Comparison of ENCODE assay signal across 10 mouse cellular contexts in the genomic region with DNA sequence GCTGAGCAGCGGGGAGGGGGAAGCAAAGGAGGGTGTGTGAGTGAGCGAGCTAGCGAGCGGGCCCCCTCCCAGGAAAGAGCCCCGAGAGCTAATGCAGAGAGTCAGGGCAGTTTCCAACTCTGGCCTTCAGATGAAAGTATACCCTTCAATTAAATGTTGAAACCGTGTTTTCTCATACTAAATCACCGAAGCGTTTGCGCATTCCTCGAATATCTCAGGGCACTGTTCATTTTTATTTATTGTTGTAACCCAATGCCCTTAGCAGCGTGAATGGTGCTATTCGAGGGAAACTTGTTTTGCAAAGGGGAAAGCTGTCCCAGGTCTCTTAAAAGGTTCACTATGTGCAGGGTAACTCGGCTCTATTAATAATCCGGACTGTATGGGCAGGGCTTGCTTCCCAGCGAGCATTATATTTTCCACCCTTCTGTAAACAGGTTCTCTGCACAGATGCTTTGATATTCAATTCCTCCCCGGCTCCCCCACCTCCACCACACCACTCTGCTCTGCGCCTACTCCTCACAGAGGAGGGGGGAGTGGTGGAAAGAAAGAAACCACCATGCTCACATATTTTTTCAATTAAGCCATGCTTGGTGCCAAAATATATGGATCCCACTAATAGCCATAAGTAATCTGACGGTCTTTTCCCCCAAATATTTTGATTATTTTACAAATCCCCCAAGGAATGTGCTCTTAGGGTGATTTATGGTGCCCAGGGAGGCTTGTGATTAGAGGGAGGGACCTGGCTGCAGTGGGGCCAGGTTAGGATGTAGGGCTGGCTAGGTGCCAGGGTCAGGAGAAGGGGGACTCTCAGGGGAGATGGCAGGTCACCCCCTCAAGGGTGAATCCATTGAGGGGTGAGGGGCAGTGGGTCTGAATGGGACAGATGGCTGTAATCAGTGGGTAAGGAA. TPM values are rescaled to one million over a fixed set of nuclear protein-coding genes. Genes with fewer than 3 reads are reported as not detected.
A peak's percentile ranks its signal among the peaks of the same experiment; 100 is the strongest.
DNase-seq lines count a peak whose midpoint lies in the region; ATAC-seq and TF ChIP-seq lines count a peak whose summit lies in the region.
"Had no signal": no experiment of that assay in that cellular context is flagged by ENCODE, and none has a peak within 500 bp of the region (broad histone marks: within the 10 kb centered on the region; RNA-seq: fewer than 3 reads in every experiment).

No protein-coding gene starts in this region.

- peaks cover 100% of the 10 kb centered on the region for H3K4me1 ChIP-seq in embryonic facial prominence, embryonic 13.5 days
- peaks cover 69% of the 10 kb centered on the region for H3K4me1 ChIP-seq in intestine, embryonic 14.5 days (replicated peaks; ENCODE audit: control insufficient read depth, insufficient read depth, low read length)
- H3K4me1 ChIP-seq in neural tube, embryonic 12.5 days = peaks cover 32% of the 10 kb centered on the region

- no peak overlapping the region for H3K4me3 ChIP-seq in layer of hippocampus, adult 2 months
- peak overlapping the region; percentile 6; the same call in 1 of the 2 replicates for H3K4me3 ChIP-seq in embryonic facial prominence, embryonic 13.5 days
- no peak overlapping the region for H3K4me3 ChIP-seq in intestine, embryonic 14.5 days (ENCODE audit: low read depth, low read length)
- H3K4me3 ChIP-seq in neural tube, embryonic 12.5 days = no peak overlapping the region

- DNase-seq in layer of hippocampus, adult 2 months (ENCODE audit: low spot score in 2 of 2) = no peak
- no peak for DNase-seq in layer of hippocampus, postnatal 14 days (ENCODE audit: low spot score in 2 of 2)
- no peak for DNase-seq in intestine, embryonic 14.5 days (ENCODE audit: low spot score)
- DNase-seq in frontal cortex, postnatal 10 days (ENCODE audit: low spot score in 2 of 2) = no peak
- DNase-seq: layer of hippocampus, adult 9-11 months had no signal

- no peaks in the 10 kb centered on the region for H3K27me3 ChIP-seq in embryonic facial prominence, embryonic 13.5 days
- H3K27me3 ChIP-seq in intestine, embryonic 14.5 days (replicated peaks; ENCODE audit: control insufficient read depth, insufficient read depth, low read length) = no peaks in the 10 kb centered on the region
- no peaks in the 10 kb centered on the region for H3K27me3 ChIP-seq in neural tube, embryonic 12.5 days (replicated peaks)

- peak overlapping the region; percentile 49 for H3K4me2 ChIP-seq in embryonic facial prominence, embryonic 13.5 days
- peak overlapping the region; percentile 36 for H3K4me2 ChIP-seq in intestine, embryonic 14.5 days (ENCODE audit: low read length)
- H3K4me2 ChIP-seq in neural tube, embryonic 12.5 days (replicated peaks) = peak overlapping the region; percentile 30

- H3K27ac ChIP-seq in layer of hippocampus, adult 2 months = peak overlapping the region; percentile 1; the same call in 1 of the 2 replicates
- H3K27ac ChIP-seq in embryonic facial prominence, embryonic 13.5 days = peak overlapping the region; percentile 93
- H3K27ac ChIP-seq in intestine, embryonic 14.5 days (ENCODE audit: low read depth) = peak overlapping the region; percentile 47; the same call in 1 of the 2 replicates
- H3K27ac ChIP-seq in neural tube, embryonic 12.5 days = no peak overlapping the region

- no peak for TF ChIP-seq CTCF in layer of hippocampus, adult 2 months (conservative IDR thresholded peaks at IDR 0.05)

- WGBS in embryonic facial prominence, embryonic 13.5 days = 2% methylated on average over 18 of the region's 18 CpGs
- WGBS in intestine, embryonic 14.5 days = 10% methylated on average over 18 of the region's 18 CpGs
- 4% methylated on average over 18 of the region's 18 CpGs for WGBS in neural tube, embryonic 12.5 days

- peak; percentile 82 for ATAC-seq in embryonic facial prominence, embryonic 13.5 days (ENCODE audit: insufficient number of reproducible peaks, insufficient read depth, low FRiP score, low TSS enrichment, low read depth)
- peak; percentile 58 for ATAC-seq in intestine, embryonic 14.5 days (replicated peaks; ENCODE audit: low FRiP score, low TSS enrichment, low read depth)
- ATAC-seq in neural tube, embryonic 12.5 days (ENCODE audit: low FRiP score, low read depth) = no peak
- ATAC-seq in erythroid progenitor cell, adult 5-6 weeks (replicated peaks; ENCODE audit: low FRiP score, poor library complexity, severe bottlenecking) = no peak
- ATAC-seq in inflammation-experienced regulatory T-cells, adult 6 months = no peak

- peak overlapping the region; percentile 37; the same call in 1 of the 2 replicates for H3K9ac ChIP-seq in embryonic facial prominence, embryonic 13.5 days
- no peak overlapping the region for H3K9ac ChIP-seq in intestine, embryonic 14.5 days (ENCODE audit: low read length)
- H3K9ac ChIP-seq in neural tube, embryonic 12.5 days = no peak overlapping the region

- no peaks in the 10 kb centered on the region for H3K9me3 ChIP-seq in embryonic facial prominence, embryonic 13.5 days
- H3K9me3 ChIP-seq in intestine, embryonic 14.5 days (ENCODE audit: control insufficient read depth, low read length) = no peaks in the 10 kb centered on the region
- no peaks in the 10 kb centered on the region for H3K9me3 ChIP-seq in neural tube, embryonic 12.5 days
- H3K9me3 ChIP-seq: G1E had no signal

- peaks cover 14% of the 10 kb centered on the region for H3K36me3 ChIP-seq in embryonic facial prominence, embryonic 13.5 days
- H3K36me3 ChIP-seq in intestine, embryonic 14.5 days (ENCODE audit: control insufficient read depth, insufficient read depth, low read length) = peaks cover 3% of the 10 kb centered on the region; the same call in 1 of the 2 replicates
- H3K36me3 ChIP-seq in neural tube, embryonic 12.5 days = no peaks in the 10 kb centered on the region
- H3K36me3 ChIP-seq: G1E had no signal

RNA-seq across cellular contexts. Expression of a gene that starts 41.4 kb away (rescaled TPM):
- total RNA-seq in layer of hippocampus, adult 2 months (2021) = 1 to 10 TPM; 2.1 to 2.3 TPM
- total RNA-seq in layer of hippocampus, postnatal 14 days (2021) = 1 to 10 TPM; 2.6 to 2.9 TPM
- polyA plus RNA-seq in embryonic facial prominence, embryonic 13.5 days (2015; fragmentation: Nextera tagmentation; extraction: Ambion mirVana) = 16.7 and 17.4 TPM in 2 replicates
- 8.5 and 9.3 TPM in 2 replicates for polyA plus RNA-seq in intestine, embryonic 14.5 days (2014; fragmentation: Nextera tagmentation; extraction: Ambion mirVana)
- 11.0 and 11.1 TPM in 2 replicates for polyA plus RNA-seq in neural tube, embryonic 12.5 days (2016; fragmentation: Nextera tagmentation; extraction: Ambion mirVana)
- total RNA-seq in erythroid progenitor cell, adult 5-6 weeks (2015; ENCODE audit: low replicate concordance) = not detected in 2 replicates
- 0.39 TPM in 1 of 2 replicates, not detected in the other for total RNA-seq in erythroid progenitor cell, adult 5-6 weeks (2017; ENCODE audit: low replicate concordance)
- polyA plus RNA-seq in inflammation-experienced regulatory T-cells, adult 6 months (2017; shearing (Covaris generic)) = not detected

Comparison
In these comparisons a context has a peak if more than half of its experiments do, and no peak if none do; other contexts are left out.
1. ATAC-seq: peak in embryonic facial prominence, embryonic 13.5 days (single experiment) and intestine, embryonic 14.5 days (single experiment); none in neural tube, embryonic 12.5 days (single experiment), erythroid progenitor cell, adult 5-6 weeks (single experiment) and inflammation-experienced regulatory T-cells, adult 6 months (single experiment).
2. Peak in every context shown above with its lines, with median percentiles within 50 percentile points of each other: H3K4me2 ChIP-seq.